Mouse (Mus musculus): ENCODE data around the gene Khdc3.
A peak's percentile ranks its signal among the peaks of the same experiment; 100 is the strongest.
"Not testable (repeated sequence)": the region's sequence is repeated elsewhere in the genome, so short reads cannot be mapped to it uniquely, and the experiment has no call there.

Khdc3 gene

GRCm38 (mm10) chr9:73101536-73101935 lies at the start of gene Khdc3:
Gene Khdc3 (plus strand): TSS chr9:73101836.
- no peak for DNase-seq

GRCm38 (mm10) chr9:73055441-73055911 lies 46.2 kb upstream of the Khdc3 start:
- DNase-seq = no peak

GRCm38 (mm10) chr9:73059224-73059623 lies 42.4 kb upstream of the Khdc3 start:
- no peak for DNase-seq

GRCm38 (mm10) chr9:73063621-73064290 lies 37.9 kb upstream of the Khdc3 start:
- DNase-seq = no peak

GRCm38 (mm10) chr9:73067086-73067485 lies 34.5 kb upstream of the Khdc3 start:
- DNase-seq = no peak

GRCm38 (mm10) chr9:73068230-73068679 lies 33.4 kb upstream of the Khdc3 start:
- no peak for DNase-seq

GRCm38 (mm10) chr9:73068688-73069087 lies 32.9 kb upstream of the Khdc3 start:
- DNase-seq = no peak

- no peak for DNase-seq
These were observed 30.5 kb upstream of the Khdc3 start for GRCm38 (mm10) chr9:73070971-73071659.

GRCm38 (mm10) chr9:73072426-73072825 lies 29.2 kb upstream of the Khdc3 start:
- DNase-seq = no peak

- DNase-seq = no peak
These were observed 28.5 kb upstream of the Khdc3 start for GRCm38 (mm10) chr9:73073169-73073568.

GRCm38 (mm10) chr9:73079349-73079748 lies 22.3 kb upstream of the Khdc3 start:
- DNase-seq = not testable (repeated sequence)

- DNase-seq = no peak
These were observed 21.8 kb upstream of the Khdc3 start for GRCm38 (mm10) chr9:73079801-73080325.

- peak; percentile 84 for DNase-seq
These were observed 19.2 kb upstream of the Khdc3 start for GRCm38 (mm10) chr9:73082291-73083000.

- DNase-seq = no peak
These were observed 17.7 kb upstream of the Khdc3 start for GRCm38 (mm10) chr9:73083956-73084355.

GRCm38 (mm10) chr9:73085845-73086244 lies 15.8 kb upstream of the Khdc3 start:
- DNase-seq = no peak

- no peak for DNase-seq
These were observed 14.5 kb upstream of the Khdc3 start for GRCm38 (mm10) chr9:73087121-73087520.

- DNase-seq = no peak
These were observed 14.1 kb upstream of the Khdc3 start for GRCm38 (mm10) chr9:73087581-73087980.

- no peak for DNase-seq
These were observed 12.3 kb upstream of the Khdc3 start for GRCm38 (mm10) chr9:73089222-73089920.

- DNase-seq = no peak
These were observed 11.5 kb upstream of the Khdc3 start for GRCm38 (mm10) chr9:73090121-73090520.

GRCm38 (mm10) chr9:73091747-73092146 lies 9.9 kb upstream of the Khdc3 start:
- no peak for DNase-seq

- DNase-seq = no peak
These were observed 7.1 kb upstream of the Khdc3 start for GRCm38 (mm10) chr9:73094580-73094979.

- no peak for DNase-seq
These were observed 3.7 kb upstream of the Khdc3 start for GRCm38 (mm10) chr9:73097898-73098297.

- no peak for DNase-seq
These were observed 545 bp downstream of the Khdc3 start, which contains the start of gene Gm20509 for GRCm38 (mm10) chr9:73102181-73102580. Gene Gm20509 (plus strand): TSS chr9:73102470.
